Mouse (Mus musculus): ENCODE measurements at regions not wholly inside any gene's neighbourhood (a gene's known extent, or its start where the extent isn't known, plus 50 kb on each side); places are given as distances from the start of the nearest gene placed in this dataset.
"Not testable (repeated sequence)": the region's sequence is repeated elsewhere in the genome, so short reads cannot be mapped to it uniquely, and the experiment has no call there.

GRCm38 (mm10) chr13:81979289-81979688, 196.4 kb downstream of the Cetn3 start:
- no peaks in the 10 kb centered on the region for H3K36me3 ChIP-seq (ENCODE audit: control insufficient read depth, insufficient read depth, low read length, poor library complexity, severe bottlenecking)
- DNase-seq (ENCODE audit: low read depth, low spot score): no peak
- no peaks in the 10 kb centered on the region for H3K27me3 ChIP-seq (ENCODE audit: control insufficient read depth, insufficient read depth, low read length, poor library complexity, severe bottlenecking)

GRCm38 (mm10) chr13:81980094-81980493, 197.2 kb downstream of the Cetn3 start:
- Histone ChIP-seq H3K27me3 (ENCODE audit: control insufficient read depth, insufficient read depth, low read length, poor library complexity, severe bottlenecking) (no peaks in the 10 kb centered on the region), H3K36me3 (ENCODE audit: control insufficient read depth, insufficient read depth, low read length, poor library complexity, severe bottlenecking) (no peaks in the 10 kb centered on the region)
- DNase-seq (ENCODE audit: low read depth, low spot score): no peak

- Histone ChIP-seq H3K27me3 (ENCODE audit: control insufficient read depth, insufficient read depth, low read length, poor library complexity, severe bottlenecking) (no peaks in the 10 kb centered on the region), H3K36me3 (ENCODE audit: control insufficient read depth, insufficient read depth, low read length, poor library complexity, severe bottlenecking) (no peaks in the 10 kb centered on the region)
These were observed 199.6 kb downstream of the Cetn3 start for GRCm38 (mm10) chr13:81982491-81982890.

GRCm38 (mm10) chr13:82000681-82001212, 217.9 kb downstream of the Cetn3 start:
- no peaks in the 10 kb centered on the region for H3K27me3 ChIP-seq (ENCODE audit: control insufficient read depth, insufficient read depth, low read length, poor library complexity, severe bottlenecking)
- no peak for DNase-seq (ENCODE audit: low read depth, low spot score)
- H3K36me3 ChIP-seq (ENCODE audit: control insufficient read depth, insufficient read depth, low read length, poor library complexity, severe bottlenecking): no peaks in the 10 kb centered on the region; the same call in 1 of the 2 replicates

More at GRCm38 (mm10) chr13:81982491-81982890, 199.6 kb downstream of the Cetn3 start:
- no peak for DNase-seq (ENCODE audit: low read depth, low spot score)

- Histone ChIP-seq H3K36me3 (ENCODE audit: control insufficient read depth, insufficient read depth, low read length, poor library complexity, severe bottlenecking) (no peaks in the 10 kb centered on the region; the same call in 1 of the 2 replicates), H3K27me3 (ENCODE audit: control insufficient read depth, insufficient read depth, low read length, poor library complexity, severe bottlenecking) (no peaks in the 10 kb centered on the region)
- no peak for DNase-seq (ENCODE audit: low read depth, low spot score)
These were observed 223.3 kb downstream of the Cetn3 start for GRCm38 (mm10) chr13:82005929-82006726.

- H3K27me3 ChIP-seq (ENCODE audit: control insufficient read depth, insufficient read depth, low read length, poor library complexity, severe bottlenecking): no peaks in the 10 kb centered on the region
- no peaks in the 10 kb centered on the region for H3K36me3 ChIP-seq (ENCODE audit: control insufficient read depth, insufficient read depth, low read length, poor library complexity, severe bottlenecking)
- DNase-seq (ENCODE audit: low read depth, low spot score): no peak
These were observed 224.3 kb downstream of the Cetn3 start for GRCm38 (mm10) chr13:82007222-82007621.

GRCm38 (mm10) chr13:82039623-82040022, 256.7 kb downstream of the Cetn3 start:
- no peaks in the 10 kb centered on the region for H3K36me3 ChIP-seq (ENCODE audit: control insufficient read depth, insufficient read depth, low read length, poor library complexity, severe bottlenecking)

GRCm38 (mm10) chr13:82058131-82058731, 275.4 kb downstream of the Cetn3 start:
- no peak for DNase-seq (ENCODE audit: low read depth, low spot score)
- Histone ChIP-seq H3K27me3 (ENCODE audit: control insufficient read depth, insufficient read depth, low read length, poor library complexity, severe bottlenecking) (no peaks in the 10 kb centered on the region), H3K36me3 (ENCODE audit: control insufficient read depth, insufficient read depth, low read length, poor library complexity, severe bottlenecking) (no peaks in the 10 kb centered on the region)

More at GRCm38 (mm10) chr13:82039623-82040022, 256.7 kb downstream of the Cetn3 start:
- no peaks in the 10 kb centered on the region for H3K27me3 ChIP-seq (ENCODE audit: control insufficient read depth, insufficient read depth, low read length, poor library complexity, severe bottlenecking)
- peak; percentile 17 for DNase-seq (ENCODE audit: low read depth, low spot score)

- no peak for DNase-seq (ENCODE audit: low read depth, low spot score)
These were observed 276.0 kb downstream of the Cetn3 start for GRCm38 (mm10) chr13:82058872-82059271.

GRCm38 (mm10) chr13:82059498-82059897, 276.6 kb downstream of the Cetn3 start:
- DNase-seq (ENCODE audit: low read depth, low spot score): no peak

More at GRCm38 (mm10) chr13:82058872-82059271, 276.0 kb downstream of the Cetn3 start:
- no peaks in the 10 kb centered on the region for H3K36me3 ChIP-seq (ENCODE audit: control insufficient read depth, insufficient read depth, low read length, poor library complexity, severe bottlenecking)
- no peaks in the 10 kb centered on the region for H3K27me3 ChIP-seq (ENCODE audit: control insufficient read depth, insufficient read depth, low read length, poor library complexity, severe bottlenecking)

GRCm38 (mm10) chr13:82063880-82064279, 281.0 kb downstream of the Cetn3 start:
- not testable (repeated sequence) for H3K27me3 ChIP-seq (ENCODE audit: control insufficient read depth, insufficient read depth, low read length, poor library complexity, severe bottlenecking); DNase-seq (ENCODE audit: low read depth, low spot score); H3K36me3 ChIP-seq (ENCODE audit: control insufficient read depth, insufficient read depth, low read length, poor library complexity, severe bottlenecking)

More at GRCm38 (mm10) chr13:82059498-82059897, 276.6 kb downstream of the Cetn3 start:
- H3K27me3 ChIP-seq (ENCODE audit: control insufficient read depth, insufficient read depth, low read length, poor library complexity, severe bottlenecking): no peaks in the 10 kb centered on the region
- no peaks in the 10 kb centered on the region for H3K36me3 ChIP-seq (ENCODE audit: control insufficient read depth, insufficient read depth, low read length, poor library complexity, severe bottlenecking)

GRCm38 (mm10) chr13:82066174-82066573, 283.3 kb downstream of the Cetn3 start:
- no peak for DNase-seq (ENCODE audit: low read depth, low spot score)
- H3K27me3 ChIP-seq (ENCODE audit: control insufficient read depth, insufficient read depth, low read length, poor library complexity, severe bottlenecking): no peaks in the 10 kb centered on the region
- no peaks in the 10 kb centered on the region for H3K36me3 ChIP-seq (ENCODE audit: control insufficient read depth, insufficient read depth, low read length, poor library complexity, severe bottlenecking)

GRCm38 (mm10) chr13:82066674-82067270, 283.9 kb downstream of the Cetn3 start:
- no peak for DNase-seq (ENCODE audit: low read depth, low spot score)
- H3K36me3 ChIP-seq (ENCODE audit: control insufficient read depth, insufficient read depth, low read length, poor library complexity, severe bottlenecking): no peaks in the 10 kb centered on the region
- H3K27me3 ChIP-seq (ENCODE audit: control insufficient read depth, insufficient read depth, low read length, poor library complexity, severe bottlenecking): no peaks in the 10 kb centered on the region

GRCm38 (mm10) chr13:82072449-82072848, 289.6 kb downstream of the Cetn3 start:
- DNase-seq (ENCODE audit: low read depth, low spot score): peak; percentile 55

GRCm38 (mm10) chr13:82073343-82073742, 290.5 kb downstream of the Cetn3 start:
- H3K27me3 ChIP-seq (ENCODE audit: control insufficient read depth, insufficient read depth, low read length, poor library complexity, severe bottlenecking): no peaks in the 10 kb centered on the region
- peak; percentile 25 for DNase-seq (ENCODE audit: low read depth, low spot score)
- no peaks in the 10 kb centered on the region for H3K36me3 ChIP-seq (ENCODE audit: control insufficient read depth, insufficient read depth, low read length, poor library complexity, severe bottlenecking)

More at GRCm38 (mm10) chr13:82072449-82072848, 289.6 kb downstream of the Cetn3 start:
- Histone ChIP-seq H3K27me3 (ENCODE audit: control insufficient read depth, insufficient read depth, low read length, poor library complexity, severe bottlenecking) (no peaks in the 10 kb centered on the region), H3K36me3 (ENCODE audit: control insufficient read depth, insufficient read depth, low read length, poor library complexity, severe bottlenecking) (no peaks in the 10 kb centered on the region)
